Mouse (Mus musculus) hindbrain, embryonic 11.5 days (tissue): ENCODE results near the gene Mbnl1. TPM values are rescaled to one million over a fixed set of nuclear protein-coding genes. Genes with fewer than 3 reads are reported as not detected.

Source experiments
- ATAC-seq: fragments of 200-750 bp; cut with Nextera tagmentation; 2 replicates; pipeline ENCODE4 v1.8.0; 2017; ENCODE audit warnings: mild to moderate bottlenecking, moderate TSS enrichment, moderate library complexity; ENCODE audit not compliant: low FRiP score
- DNase-seq: peaks from one replicate; pipeline ENCODE4 v3.0.0-alpha.2; 2015; ENCODE audit warnings: low spot score
- H3K27ac ChIP-seq: fragments of 300-500 bp; sonication (generic); 2 replicates; pipeline ENCODE4 v1.5.1; 2014; ENCODE audit warnings: mild to moderate bottlenecking, low read depth, low read length
- H3K27me3 ChIP-seq: fragments of 300-500 bp; sonication (generic); 2 replicates; pipeline ENCODE4 v1.6.1; 2014; ENCODE audit warnings: mild to moderate bottlenecking, low read length, moderate library complexity, mixed read lengths; ENCODE audit not compliant: control insufficient read depth, insufficient read depth
- H3K36me3 ChIP-seq: fragments of 300-500 bp; sonication (generic); 2 replicates; pipeline ENCODE4 v1.6.1; 2014; ENCODE audit warnings: mild to moderate bottlenecking, low read length, moderate library complexity, mixed read lengths; ENCODE audit not compliant: control insufficient read depth, insufficient read depth
- H3K4me1 ChIP-seq: fragments of 300-500 bp; sonication (generic); replicated peaks from 2 replicates; pipeline ENCODE4 v1.6.1; 2014; ENCODE audit warnings: low read length, mixed read lengths; ENCODE audit not compliant: control insufficient read depth, insufficient read depth
- H3K4me2 ChIP-seq: fragments of 300-500 bp; sonication (generic); replicated peaks from 2 replicates; pipeline ENCODE4 v1.6.1; 2014; ENCODE audit warnings: mild to moderate bottlenecking, low read depth, low read length
- H3K4me3 ChIP-seq: fragments of 300-500 bp; sonication (generic); 2 replicates; pipeline ENCODE4 v1.5.1; 2014; ENCODE audit warnings: low read depth, low read length
- H3K9ac ChIP-seq: fragments of 300-500 bp; sonication (generic); 2 replicates; pipeline ENCODE4 v1.6.1; 2014; ENCODE audit warnings: low read depth, low read length
- H3K9me3 ChIP-seq: fragments of 300-500 bp; sonication (generic); 2 replicates; pipeline ENCODE4 v1.6.1; 2016; ENCODE audit warnings: low read length; ENCODE audit not compliant: control insufficient read depth
- WGBS: fragments of 180-500 bp; shearing (Covaris S2); extraction: QIAGEN DNeasy Blood & Tissue Kit; methylation state at CpG from one replicate; pipeline ENCODE4 v1.1.7; 2014; 5-methylcytosine and 5-hydroxymethylcytosine counted together
- polyA plus RNA-seq: library from polyadenylated mRNA; unstranded; fragments of >200 nt; fragmentation: Nextera tagmentation; extraction: Ambion mirVana; gene quantifications from 2 replicates; pipeline ENCODE4 v1.2.1, GENCODE M21; 2014

The Mbnl1 gene
- polyA plus RNA-seq, 1 experiment from 2014 or later, result 60.0 TPM

DNA sequence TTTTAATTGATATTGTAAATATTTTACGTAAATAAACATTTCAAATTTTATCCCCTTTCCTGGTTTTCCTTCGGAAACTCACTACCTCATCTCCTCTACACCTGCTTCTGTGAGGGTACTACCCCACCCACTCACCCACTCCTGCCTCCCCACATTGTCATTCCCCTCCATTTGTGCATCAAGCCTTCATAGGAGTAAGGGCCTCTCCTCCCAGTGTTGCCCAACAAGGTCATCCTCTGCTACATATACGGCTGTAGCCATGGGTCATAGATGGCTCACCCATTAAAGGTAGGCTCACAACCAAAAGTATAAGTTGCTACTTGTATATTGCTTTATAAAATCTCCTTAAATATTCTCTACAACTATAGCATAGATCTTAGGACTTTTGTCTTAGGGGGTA, 34.9 kb downstream of the Mbnl1 start:
- Histone ChIP-seq H3K9me3 (no peaks in the 10 kb centered on the region), H3K27ac (no peak overlapping the region), H3K27me3 (no peaks in the 10 kb centered on the region), H3K9ac (no peak overlapping the region), H3K36me3 (no peaks in the 10 kb centered on the region), H3K4me2 (no peak overlapping the region), H3K4me1 (no peaks in the 10 kb centered on the region), H3K4me3 (no peak overlapping the region)
- 95% methylated on average over 3 of the region's 3 CpGs for WGBS
- ATAC-seq, result no peak
- DNase-seq, result no peak

DNA sequence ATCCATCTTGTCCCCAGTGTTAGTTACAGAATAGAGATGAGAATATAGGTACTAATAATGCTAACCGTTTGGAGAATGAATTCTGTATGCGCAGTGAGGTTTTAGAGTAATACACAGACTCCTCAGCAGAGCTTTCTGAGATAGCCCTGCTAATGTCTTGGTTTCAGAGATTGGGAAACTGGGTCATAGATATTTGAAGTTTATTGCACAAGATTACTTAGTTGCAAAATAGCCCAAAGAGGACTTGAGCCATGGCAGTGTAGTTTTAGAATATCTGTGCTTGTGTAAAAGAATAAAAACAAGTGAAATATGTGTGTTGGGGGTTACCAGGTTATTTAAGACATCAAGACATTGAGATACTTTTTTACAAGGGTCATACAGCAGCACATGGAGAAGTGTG, 35.3 kb downstream of the Mbnl1 start:
- no peak for ATAC-seq
- H3K4me1 ChIP-seq, result no peaks in the 10 kb centered on the region
- DNase-seq, result no peak
- H3K4me3 ChIP-seq, result no peak overlapping the region
- no peaks in the 10 kb centered on the region for H3K36me3 ChIP-seq
- WGBS, result 90% methylated on average over 2 of the region's 2 CpGs
- H3K9me3 ChIP-seq, result no peaks in the 10 kb centered on the region
- H3K9ac ChIP-seq, result no peak overlapping the region
- H3K4me2 ChIP-seq, result no peak overlapping the region
- H3K27me3 ChIP-seq, result no peaks in the 10 kb centered on the region
- no peak overlapping the region for H3K27ac ChIP-seq

DNA sequence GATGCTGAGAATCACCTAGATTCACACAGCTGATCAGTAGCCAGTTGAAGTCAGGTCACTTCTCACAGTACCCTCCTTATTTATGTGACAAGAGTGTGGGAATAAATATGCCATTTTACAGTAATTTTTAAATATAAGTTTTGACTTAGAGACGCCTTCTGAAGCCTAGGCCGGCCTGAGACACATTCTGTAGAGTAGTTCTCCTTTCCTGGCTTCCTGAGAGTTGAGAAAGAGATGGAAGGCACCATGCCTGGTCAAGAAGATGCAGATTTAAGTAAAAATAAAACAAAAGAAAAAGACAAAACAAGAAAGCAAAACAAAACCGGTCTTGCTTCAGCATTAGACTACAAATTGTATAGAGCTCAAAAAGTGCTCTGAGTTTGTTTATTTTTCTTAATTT, 38.6 kb downstream of the Mbnl1 start:
- ATAC-seq (no peak), DNase-seq (no peak)
- 85% methylated on average over 3 of the region's 3 CpGs for WGBS
- no peak overlapping the region for H3K27ac ChIP-seq
- H3K9me3 ChIP-seq, result no peaks in the 10 kb centered on the region
- H3K4me2 ChIP-seq, result no peak overlapping the region
- H3K4me3 ChIP-seq, result no peak overlapping the region
- no peak overlapping the region for H3K9ac ChIP-seq
- H3K4me1 ChIP-seq, result no peaks in the 10 kb centered on the region
- H3K27me3 ChIP-seq, result no peaks in the 10 kb centered on the region
- no peaks in the 10 kb centered on the region for H3K36me3 ChIP-seq

DNA sequence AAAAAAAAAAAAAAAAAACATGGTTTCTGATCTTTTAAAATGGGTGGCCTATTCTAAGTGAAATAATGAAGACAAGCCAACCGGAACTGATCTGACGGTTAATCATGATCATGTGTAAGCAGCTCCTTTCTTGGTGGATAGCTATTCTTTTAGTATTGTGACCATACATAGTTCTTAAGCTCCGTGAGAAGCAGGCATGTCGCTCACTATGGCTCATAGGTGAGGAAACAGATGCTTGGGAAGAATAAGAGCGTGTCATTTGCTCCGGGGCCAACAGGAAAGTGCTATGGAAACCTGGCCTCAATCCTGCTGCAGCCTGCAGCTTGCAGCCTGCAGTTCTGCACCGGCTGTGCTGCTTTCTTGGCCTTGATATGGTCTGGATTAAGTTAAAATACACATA, 40.7 kb downstream of the Mbnl1 start:
- Histone ChIP-seq H3K4me3 (no peak overlapping the region), H3K27me3 (no peaks in the 10 kb centered on the region), H3K4me1 (no peaks in the 10 kb centered on the region), H3K27ac (no peak overlapping the region), H3K9ac (no peak overlapping the region), H3K36me3 (no peaks in the 10 kb centered on the region), H3K4me2 (no peak overlapping the region), H3K9me3 (no peaks in the 10 kb centered on the region)
- WGBS, result 61% methylated on average over 7 of the region's 7 CpGs
- ATAC-seq (no peak), DNase-seq (no peak)

GRCm38 (mm10) chr3:60513746-60514145, 41.1 kb downstream of the Mbnl1 start:
- DNase-seq, result no peak
- Histone ChIP-seq H3K4me3 (no peak overlapping the region), H3K27ac (no peak overlapping the region), H3K4me1 (no peaks in the 10 kb centered on the region), H3K9ac (no peak overlapping the region), H3K36me3 (no peaks in the 10 kb centered on the region), H3K9me3 (no peaks in the 10 kb centered on the region), H3K27me3 (no peaks in the 10 kb centered on the region), H3K4me2 (no peak overlapping the region)
- 91% methylated on average over 2 of the region's 2 CpGs for whole genome bisulfite sequencing
- ATAC-seq, result no peak

- no peaks in the 10 kb centered on the region for H3K27me3 ChIP-seq
- no peaks in the 10 kb centered on the region for H3K36me3 ChIP-seq
- no peak overlapping the region for H3K9ac ChIP-seq
- no peak overlapping the region for H3K4me2 ChIP-seq
- H3K27ac ChIP-seq, result no peak overlapping the region
- no peak overlapping the region for H3K4me3 ChIP-seq
- H3K4me1 ChIP-seq, result no peaks in the 10 kb centered on the region
- no peaks in the 10 kb centered on the region for H3K9me3 ChIP-seq
- ATAC-seq (no peak), DNase-seq (no peak)
Observed at GRCm38 (mm10) chr3:60515430-60515829, 42.8 kb downstream of the Mbnl1 start.

- Histone ChIP-seq H3K36me3 (no peaks in the 10 kb centered on the region), H3K9ac (no peak overlapping the region), H3K27ac (no peak overlapping the region), H3K4me1 (no peaks in the 10 kb centered on the region), H3K27me3 (no peaks in the 10 kb centered on the region), H3K4me2 (no peak overlapping the region; the same call in 1 of the 2 replicates), H3K4me3 (no peak overlapping the region), H3K9me3 (no peaks in the 10 kb centered on the region)
- DNase-seq (no peak), ATAC-seq (no peak)
- 41% methylated on average over 12 of the region's 12 CpGs for WGBS
Observed at GRCm38 (mm10) chr3:60516054-60516674, 43.5 kb downstream of the Mbnl1 start.

DNA sequence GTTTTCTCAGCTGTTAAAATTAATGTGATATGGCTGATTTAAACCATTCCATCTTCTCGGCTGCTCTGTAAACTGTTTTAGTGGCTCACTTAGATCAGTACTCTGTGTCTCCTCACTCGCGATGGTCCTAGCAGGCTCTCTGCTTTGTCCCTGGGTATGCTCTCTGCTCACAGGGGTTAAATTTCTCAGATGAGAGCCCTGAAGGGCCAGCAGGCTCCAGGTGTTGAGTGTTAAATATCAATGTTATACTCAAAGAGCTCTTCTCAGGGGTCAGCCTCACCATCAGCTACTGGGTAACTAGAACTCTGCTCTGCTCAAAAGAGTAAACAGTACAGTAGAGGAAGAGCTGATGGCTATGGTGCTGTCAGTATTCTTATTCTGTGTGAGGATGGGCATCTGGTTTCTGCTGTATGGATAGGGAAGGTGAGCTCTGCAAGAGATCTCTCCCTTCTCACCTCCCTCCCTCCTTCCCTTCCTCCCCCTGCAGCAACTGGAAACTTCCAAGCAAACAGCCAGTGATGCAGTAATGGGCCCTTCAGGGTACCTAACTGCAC, 44.7 kb downstream of the Mbnl1 start:
- WGBS, result 63% methylated on average over 3 of the region's 3 CpGs
- no peaks in the 10 kb centered on the region for H3K36me3 ChIP-seq
- no peak overlapping the region for H3K9ac ChIP-seq
- H3K27ac ChIP-seq, result no peak overlapping the region
- ATAC-seq (no peak), DNase-seq (no peak)
- H3K4me2 ChIP-seq, result no peak overlapping the region
- H3K27me3 ChIP-seq, result no peaks in the 10 kb centered on the region
- H3K4me1 ChIP-seq, result no peaks in the 10 kb centered on the region
- H3K9me3 ChIP-seq, result no peaks in the 10 kb centered on the region
- H3K4me3 ChIP-seq, result no peak overlapping the region

DNA sequence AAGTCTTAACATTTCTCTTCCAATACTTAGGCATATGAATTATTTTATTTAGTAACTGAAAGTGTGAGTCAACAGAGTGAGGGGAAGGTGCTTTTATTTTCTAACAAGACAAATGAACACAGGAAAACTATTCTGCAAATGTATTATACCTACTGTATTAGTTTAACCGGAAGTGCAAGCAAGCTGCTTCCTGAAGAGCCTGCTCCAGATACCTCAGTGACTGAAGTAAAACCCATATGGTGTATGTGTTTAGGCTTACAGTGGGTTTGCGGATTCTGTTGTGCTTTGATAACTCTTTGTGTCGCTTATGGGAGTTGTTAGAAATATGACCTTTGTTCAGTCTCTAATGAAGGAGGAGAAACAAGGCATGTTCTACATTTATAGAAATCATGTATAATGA, 46.7 kb downstream of the Mbnl1 start:
- Histone ChIP-seq H3K27me3 (no peaks in the 10 kb centered on the region), H3K36me3 (no peaks in the 10 kb centered on the region), H3K9ac (no peak overlapping the region), H3K9me3 (no peaks in the 10 kb centered on the region), H3K4me2 (no peak overlapping the region), H3K4me1 (no peaks in the 10 kb centered on the region), H3K27ac (no peak overlapping the region), H3K4me3 (no peak overlapping the region)
- ATAC-seq (no peak), DNase-seq (no peak)
- WGBS, result 87% methylated on average over 3 of the region's 3 CpGs
